Mouse (Mus musculus) lung, adult 2 months (tissue): Measurements from ENCODE around the gene Lst1.

Experiments
- CTCF ChIP-seq: fragments of 200-500 bp; IDR thresholded peaks from 2 replicates; pipeline ENCODE4 v1.5.1; 2011; ENCODE audit warnings: mild to moderate bottlenecking, low read length, control low read depth; ENCODE audit not compliant: insufficient read depth
- POLR2A ChIP-seq: fragments of 200-500 bp; IDR thresholded peaks from 2 replicates; pipeline ENCODE4 v1.6.1; 2011; ENCODE audit warnings: low read depth, mild to moderate bottlenecking, control low read depth, low read length, borderline replicate concordance; ENCODE audit errors: extremely low read depth

- no peak for TF ChIP-seq POLR2A
- TF ChIP-seq CTCF: no peak
Measured at GRCm38 (mm10) chr17:35158850-35159593, 29.2 kb downstream of the Lst1 start.
